Mouse (Mus musculus) cerebellum, adult 9-11 months (tissue): ENCODE data around the gene Zg16.

Experiments used
- DNase-seq: peaks from one replicate; pipeline ENCODE4 v3.0.0; 2022

Zg16 gene

GRCm38 (mm10) chr7:127020031-127020430 lies 67.1 kb downstream of the Zg16 start:
- DNase-seq: peak; percentile 67

GRCm38 (mm10) chr7:127019306-127019960 lies 67.7 kb downstream of the Zg16 start:
- DNase-seq: peak; percentile 73

- peak; percentile 71 for DNase-seq
These were observed 68.5 kb downstream of the Zg16 start for GRCm38 (mm10) chr7:127018416-127019305.

- peak; percentile 68 for DNase-seq
These were observed 69.2 kb downstream of the Zg16 start for GRCm38 (mm10) chr7:127017950-127018345.

GRCm38 (mm10) chr7:127016971-127017949 lies 69.9 kb downstream of the Zg16 start, which contains the start of gene Pagr1a:
Gene Pagr1a, minus strand, starts transcription at chr7:127017352.
- peak; percentile 99 for DNase-seq

GRCm38 (mm10) chr7:127016486-127016938 lies 70.6 kb downstream of the Zg16 start:
- no peak for DNase-seq

- DNase-seq: no peak
These were observed 70.8 kb downstream of the Zg16 start, which contains the start of gene Pagr1b for GRCm38 (mm10) chr7:127016481-127016485. Gene Pagr1b, minus strand, starts transcription at chr7:127016484.

- DNase-seq: peak; percentile 87
These were observed 71.0 kb downstream of the Zg16 start for GRCm38 (mm10) chr7:127016081-127016480.

GRCm38 (mm10) chr7:127014993-127015392 lies 72.1 kb downstream of the Zg16 start:
- no peak for DNase-seq

- peak; percentile 79 for DNase-seq
These were observed 72.8 kb downstream of the Zg16 start, which contains the start of gene Mvp for GRCm38 (mm10) chr7:127014320-127014719. Gene Mvp, minus strand, starts transcription at chr7:127014621.

- DNase-seq: peak; percentile 63
These were observed 73.7 kb downstream of the Zg16 start for GRCm38 (mm10) chr7:127013385-127013784.

GRCm38 (mm10) chr7:127012845-127013244 lies 74.3 kb downstream of the Zg16 start:
- DNase-seq: peak; percentile 54

GRCm38 (mm10) chr7:127012374-127012773 lies 74.8 kb downstream of the Zg16 start:
- DNase-seq: peak; percentile 51

GRCm38 (mm10) chr7:127011717-127012116 lies 75.4 kb downstream of the Zg16 start:
- peak; percentile 67 for DNase-seq

GRCm38 (mm10) chr7:127011051-127011450 lies 76.1 kb downstream of the Zg16 start:
- no peak for DNase-seq

GRCm38 (mm10) chr7:127009307-127010085 lies 77.6 kb downstream of the Zg16 start:
- DNase-seq: peak; percentile 81

GRCm38 (mm10) chr7:127008239-127009019 lies 78.7 kb downstream of the Zg16 start:
- DNase-seq: peak; percentile 100

GRCm38 (mm10) chr7:127007313-127008024 lies 79.7 kb downstream of the Zg16 start:
- DNase-seq: peak; percentile 63

GRCm38 (mm10) chr7:127004122-127004875 lies 82.8 kb downstream of the Zg16 start:
- DNase-seq: no peak

GRCm38 (mm10) chr7:127003620-127004019 lies 83.5 kb downstream of the Zg16 start:
- no peak for DNase-seq
